Mouse (Mus musculus): ENCODE measurements around the gene Ak2.

DNA sequence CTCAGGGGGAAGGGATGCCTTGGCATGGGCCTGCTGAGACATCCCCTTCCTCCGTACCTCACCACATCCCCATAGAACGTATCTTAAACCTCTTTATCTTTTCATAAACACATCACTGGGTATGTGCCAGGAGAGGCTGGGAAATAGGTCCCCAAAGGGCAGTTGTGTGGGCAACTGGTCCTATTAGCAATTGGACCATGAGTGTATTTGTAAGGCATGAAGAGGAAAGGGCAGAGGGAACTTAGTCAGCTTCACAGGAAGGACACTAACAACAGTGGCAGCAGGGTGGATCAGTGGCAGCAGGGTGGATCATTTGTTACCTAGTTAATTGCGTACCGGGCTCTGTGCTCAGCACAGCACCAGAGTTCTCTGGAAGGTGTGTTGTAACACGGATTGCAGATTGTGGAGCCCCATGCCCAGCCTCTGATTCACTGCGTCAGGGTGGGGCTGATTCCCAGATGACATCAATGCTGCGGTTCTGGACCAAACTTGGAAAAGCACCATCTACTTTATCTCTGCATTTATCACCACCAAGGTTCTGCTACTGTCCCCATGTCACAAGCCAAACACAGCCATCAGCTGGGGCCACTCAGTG, 44.2 kb downstream of the Ak2 start:
- TF ChIP-seq CTCF (conservative IDR thresholded peaks at IDR 0.05 in 1 of 2, IDR thresholded peaks at IDR 0.05 in 1 of 2; ENCODE audit: low read depth in 2 of 2, low read length in 2 of 2) (no peak), ETS1 (conservative IDR thresholded peaks at IDR 0.05; ENCODE audit: low read depth, low read length) (no peak), POLR2A (IDR thresholded peaks at IDR 0.05; ENCODE audit: low read depth, low read length) (no peak), CHD2 (IDR thresholded peaks at IDR 0.05; ENCODE audit: low read length) (no peak), MAX (IDR thresholded peaks at IDR 0.05; ENCODE audit: low read length) (no peak), BHLHE40 (IDR thresholded peaks at IDR 0.05; ENCODE audit: low read depth, low read length) (no peak), UBTF (IDR thresholded peaks at IDR 0.05; ENCODE audit: low read depth, low read length) (no peak), ELF1 (IDR thresholded peaks at IDR 0.05; ENCODE audit: low read depth, low read length) (no peak), NRF1 (IDR thresholded peaks at IDR 0.05; ENCODE audit: low read depth, low read length) (no peak), HCFC1 (IDR thresholded peaks at IDR 0.05; ENCODE audit: low read depth, low read length) (no peak), MAZ (IDR thresholded peaks at IDR 0.05; ENCODE audit: low read depth, low read length) (no peak), ZNF384 (IDR thresholded peaks at IDR 0.05; ENCODE audit: low read depth, low read length) (no peak), KAT2A (IDR thresholded peaks at IDR 0.05; ENCODE audit: insufficient replicate concordance, low read length) (no peak), E2F4 (IDR thresholded peaks at IDR 0.05; ENCODE audit: insufficient replicate concordance, low read depth, low read length) (no peak)

Measured in CH12.LX (cell line).